Mouse (Mus musculus) cerebellum, postnatal 10 days (tissue): ENCODE measurements around the gene Vasp.
A peak's percentile ranks its signal among the peaks of the same experiment; 100 is the strongest.

Experiments
- DNase-seq, 2 experiments: peaks; one replicate each; pipeline ENCODE4 v3.0.0; 2021; ENCODE audit warnings: mixed read lengths in 2 of 2

Vasp gene

DNA sequence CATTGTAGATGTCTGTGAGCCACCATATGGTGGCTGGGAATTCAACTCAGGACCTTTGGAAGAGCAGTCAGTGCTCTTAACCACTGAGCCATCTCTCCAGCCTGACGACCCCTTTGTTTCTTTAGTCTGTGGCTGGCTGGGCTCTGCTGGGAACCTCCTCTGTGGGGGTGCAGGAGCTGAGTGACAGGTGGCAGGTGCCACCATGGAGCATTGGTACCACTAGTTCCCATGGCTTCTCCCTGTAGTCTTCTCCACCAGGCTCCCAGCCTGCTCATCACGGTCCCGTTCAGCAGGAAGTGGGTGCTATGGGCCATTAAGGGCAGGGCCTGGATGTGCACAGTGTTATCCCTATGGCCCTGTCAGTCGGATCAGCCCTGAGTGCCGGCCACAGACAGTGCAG, 37.0 kb downstream of the Vasp start:
- no peak for DNase-seq

DNA sequence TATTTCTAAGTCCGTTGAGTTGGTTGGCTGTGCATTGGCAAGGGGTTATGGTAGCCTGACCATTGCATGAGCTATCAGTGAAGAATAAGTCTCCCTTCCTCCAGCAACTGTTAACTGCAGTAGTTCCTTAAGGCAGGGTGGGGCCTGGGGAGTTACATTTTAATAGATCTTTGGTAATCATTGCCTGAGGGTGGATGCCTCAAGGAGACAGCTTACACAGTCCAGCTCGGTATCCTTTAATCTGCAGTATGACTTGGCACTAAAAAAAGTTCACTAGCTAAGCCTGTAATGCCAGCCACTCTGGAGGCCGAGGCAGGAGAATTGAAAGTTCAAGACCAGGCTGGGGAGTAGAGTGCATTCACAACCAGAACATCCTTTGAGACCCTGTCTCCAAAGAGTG, 39.8 kb downstream of the Vasp start:
- no peak for DNase-seq

DNA sequence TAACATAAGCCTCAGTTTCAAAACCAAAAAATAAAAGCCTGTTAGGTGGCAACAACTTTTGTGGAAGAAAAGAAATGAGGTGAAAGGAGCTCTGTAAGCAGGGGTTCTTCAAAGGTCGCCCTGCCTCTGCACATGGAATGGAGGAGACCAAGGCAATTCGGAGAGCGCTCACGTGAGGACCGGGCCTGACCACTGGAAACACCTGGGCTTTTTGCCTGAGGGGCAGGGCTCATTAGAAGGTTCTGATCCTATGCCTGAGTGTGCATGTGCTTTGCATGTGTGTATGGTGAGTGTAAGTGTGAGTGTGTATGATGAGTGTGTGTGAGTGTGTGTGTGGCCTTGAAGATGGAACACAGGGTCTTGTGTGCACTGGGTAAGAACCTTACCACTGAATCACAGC, 40.7 kb downstream of the Vasp start:
- DNase-seq, result no peak

DNA sequence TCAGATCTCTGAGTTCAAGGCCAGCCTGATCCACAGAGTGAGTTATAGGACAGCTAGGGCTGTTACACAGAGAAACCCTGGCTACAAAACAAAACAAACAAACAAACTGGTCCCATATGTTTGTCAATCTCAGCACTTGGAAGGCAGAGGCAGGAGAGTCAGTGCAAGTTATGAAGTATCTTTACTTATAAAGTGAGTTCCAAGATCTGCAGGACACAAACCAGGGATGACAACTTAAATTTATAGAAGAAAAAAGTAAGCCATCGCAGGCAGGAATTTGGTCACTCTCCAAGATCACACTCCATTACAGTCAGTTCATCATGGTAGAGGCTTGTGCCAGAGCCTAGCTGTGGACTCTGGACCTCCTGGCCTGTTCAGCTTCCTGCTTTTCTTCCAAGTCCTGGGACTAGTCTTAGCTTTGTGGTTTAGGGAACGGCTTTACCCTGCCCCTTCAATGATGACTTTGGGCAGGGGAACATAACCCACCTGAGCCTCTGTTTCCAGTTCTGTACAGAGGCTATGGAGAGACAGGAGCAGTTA, 41.5 kb downstream of the Vasp start:
- no peak for DNase-seq

DNA sequence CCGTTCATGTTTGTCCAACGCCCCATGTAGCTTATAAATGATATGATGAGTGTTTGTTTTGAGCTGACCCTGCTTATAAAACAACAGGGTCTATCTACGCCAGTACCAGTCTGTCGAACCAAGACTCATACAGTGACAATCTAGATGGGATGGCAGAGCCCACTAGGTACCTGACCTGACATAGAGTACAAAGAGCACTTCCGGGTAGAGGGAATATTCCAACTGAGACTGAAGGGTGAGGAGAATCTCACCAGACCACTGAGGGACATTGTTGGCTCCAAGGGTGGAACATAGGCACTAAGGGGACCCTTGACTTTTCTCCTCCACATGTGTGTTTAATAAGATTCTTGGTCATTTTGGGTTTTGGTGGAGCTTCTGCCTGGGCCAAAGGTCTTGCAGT, 42.2 kb downstream of the Vasp start:
- DNase-seq, result no peak

DNA sequence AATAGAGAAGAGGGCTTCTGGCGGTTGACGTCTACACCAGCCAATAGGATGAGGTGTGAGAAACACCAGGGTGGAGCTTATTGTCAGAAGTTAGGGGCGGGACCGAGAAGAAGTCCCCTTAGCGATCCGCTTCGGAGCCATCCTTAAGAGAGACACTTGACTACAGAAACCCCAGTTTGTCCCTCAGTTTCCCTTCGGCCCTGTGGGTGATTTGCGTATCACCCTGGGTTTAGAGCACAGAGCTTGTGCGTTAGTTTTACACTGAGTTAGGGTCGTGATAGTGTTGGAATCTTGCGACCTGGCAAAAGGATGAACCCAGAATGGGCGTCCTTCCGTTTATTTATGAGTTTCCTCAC, 42.8 kb downstream of the Vasp start:
- no peak for DNase-seq

DNA sequence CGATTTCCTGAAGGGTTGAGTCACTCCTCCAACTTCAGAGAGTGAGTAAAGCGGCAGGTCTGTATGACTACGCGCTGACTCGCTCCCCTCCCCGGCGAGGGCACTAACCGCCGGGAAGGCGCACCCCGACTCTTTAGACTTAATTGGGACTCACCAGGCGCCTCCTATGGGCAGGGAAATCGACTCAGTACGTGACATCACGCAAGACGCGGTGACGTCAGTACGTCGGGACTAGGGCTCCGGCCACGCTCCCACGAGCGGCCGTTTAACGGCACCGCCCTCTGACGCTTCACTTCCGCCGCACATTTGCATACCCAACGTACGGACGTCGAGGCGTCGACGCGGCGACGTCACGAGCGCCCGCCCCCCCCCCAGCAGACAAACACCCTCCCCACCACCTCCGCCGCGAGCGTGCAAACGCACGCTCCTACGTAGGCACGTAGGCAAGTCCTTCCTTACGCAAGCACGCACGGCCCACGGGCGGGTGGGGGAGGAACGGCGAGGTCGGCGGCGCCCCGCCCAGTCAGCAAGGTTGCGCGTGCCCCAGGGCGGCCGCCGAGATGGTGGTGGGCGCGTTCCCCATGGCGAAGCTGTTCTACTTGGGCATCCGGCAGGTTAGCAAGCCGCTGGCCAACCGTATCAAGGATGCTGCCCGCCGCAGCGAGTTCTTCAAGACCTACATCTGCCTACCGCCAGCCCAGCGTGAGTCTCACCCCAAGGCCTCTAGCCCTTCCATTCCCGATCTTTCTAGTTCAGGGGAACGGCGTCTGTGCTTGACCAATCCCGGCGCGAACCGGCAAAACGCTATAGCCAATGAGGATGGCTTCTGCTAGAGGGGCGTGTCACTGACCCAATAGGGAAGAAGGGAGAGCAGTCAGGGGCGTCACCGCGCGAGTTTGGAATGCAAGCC, 43.5 kb downstream of the Vasp start, which contains the start of gene Opa3:
Opa3 (plus strand) TSS at position 452 of the 910 bp plus-strand sequence.
- DNase-seq, result peak; percentile 99

DNA sequence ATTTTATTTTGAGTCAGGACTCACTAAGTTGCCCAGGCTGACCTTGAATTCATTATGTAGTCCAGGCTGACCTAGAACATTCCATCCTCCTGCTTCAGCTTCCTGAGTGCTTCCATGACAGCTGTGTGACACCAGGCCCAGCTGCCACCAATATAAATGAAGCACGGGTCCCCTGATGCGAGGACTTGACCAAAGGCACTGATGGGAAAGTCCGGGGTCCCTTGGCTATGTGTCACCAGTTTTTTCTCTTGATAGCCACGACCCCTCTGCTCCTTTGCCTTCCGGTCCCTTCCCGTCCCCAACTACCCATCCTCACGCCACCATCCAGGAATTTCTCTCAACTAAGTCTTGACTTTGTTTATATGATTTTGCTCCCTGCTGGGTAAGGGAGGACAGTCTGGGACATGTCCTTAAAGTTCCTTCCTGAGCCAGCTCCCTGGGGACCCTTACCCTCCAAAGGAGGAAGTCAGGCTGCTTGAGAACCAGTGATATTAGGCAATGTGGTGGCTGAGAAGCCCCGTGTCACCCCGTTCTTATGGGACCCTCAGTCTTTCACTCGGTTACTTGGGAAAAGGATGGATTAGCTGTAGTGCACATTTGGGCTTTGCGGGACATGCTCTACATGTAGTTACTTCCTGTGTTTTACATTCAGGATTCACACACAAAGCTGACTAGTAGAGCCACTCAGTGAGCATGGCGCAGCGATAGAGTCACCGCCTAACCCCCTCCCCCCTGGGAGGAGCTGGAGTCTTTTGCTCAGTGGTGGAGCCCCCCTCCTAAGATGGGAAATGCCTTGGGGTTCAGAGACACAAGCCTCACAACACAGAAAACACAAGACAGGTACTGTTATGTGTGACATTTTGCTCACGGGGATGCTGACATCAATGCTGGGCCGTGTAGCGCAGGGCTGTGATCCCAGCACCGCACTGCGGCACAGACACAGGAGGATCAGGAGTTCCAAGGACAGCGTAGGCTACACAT, 44.5 kb downstream of the Vasp start:
- peak; percentile 64 to 70 for DNase-seq

DNA sequence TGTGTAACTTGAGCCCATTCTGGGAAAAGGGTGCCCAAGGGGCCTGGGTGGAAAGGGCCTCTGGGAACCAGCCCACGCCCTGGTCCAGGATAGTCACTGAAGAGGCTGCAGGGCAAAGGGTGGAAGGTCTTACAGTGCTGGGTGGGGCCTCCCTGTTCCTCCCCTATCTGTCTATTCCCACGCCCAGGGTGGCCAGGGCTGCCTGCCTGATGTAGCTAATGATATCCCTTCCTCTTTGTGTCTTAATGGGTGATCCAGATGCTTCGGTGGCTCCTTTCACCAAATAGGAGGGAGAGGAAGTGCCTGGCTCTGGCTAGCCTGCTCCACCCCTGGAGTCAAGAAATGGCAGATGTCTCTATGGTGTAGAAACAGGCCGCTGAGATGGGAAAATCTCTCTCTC, 46.7 kb downstream of the Vasp start:
- no peak for DNase-seq

DNA sequence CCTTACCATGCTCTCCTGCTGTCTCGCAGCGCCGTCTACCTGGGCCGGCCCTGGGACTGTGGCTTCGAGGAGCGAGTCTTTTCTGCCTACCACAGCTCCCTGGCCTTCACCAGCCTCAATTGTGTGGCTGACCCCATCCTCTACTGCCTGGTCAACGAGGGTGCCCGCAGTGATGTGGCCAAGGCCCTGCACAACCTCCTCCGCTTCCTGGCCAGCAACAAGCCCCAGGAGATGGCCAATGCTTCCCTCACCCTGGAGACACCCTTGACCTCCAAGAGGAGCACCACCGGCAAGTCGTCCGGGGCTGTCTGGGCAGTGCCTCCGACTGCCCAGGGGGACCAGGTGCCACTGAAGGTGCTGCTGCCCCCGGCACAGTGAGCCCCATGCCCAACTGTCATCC, 48.7 kb downstream of the Vasp start:
- no peak for DNase-seq

DNA sequence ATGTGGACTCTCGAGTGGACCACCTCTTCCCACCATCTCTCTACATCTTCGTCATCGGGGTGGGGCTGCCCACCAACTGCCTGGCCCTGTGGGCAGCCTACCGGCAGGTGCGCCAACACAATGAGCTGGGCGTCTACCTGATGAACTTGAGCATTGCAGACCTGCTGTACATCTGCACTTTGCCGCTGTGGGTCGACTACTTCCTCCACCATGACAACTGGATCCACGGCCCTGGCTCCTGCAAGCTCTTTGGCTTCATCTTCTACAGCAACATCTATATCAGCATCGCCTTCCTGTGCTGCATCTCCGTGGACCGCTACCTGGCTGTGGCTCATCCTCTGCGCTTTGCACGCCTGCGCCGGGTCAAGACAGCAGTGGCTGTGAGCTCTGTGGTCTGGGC, 49.4 kb downstream of the Vasp start:
- DNase-seq, result no peak

DNA sequence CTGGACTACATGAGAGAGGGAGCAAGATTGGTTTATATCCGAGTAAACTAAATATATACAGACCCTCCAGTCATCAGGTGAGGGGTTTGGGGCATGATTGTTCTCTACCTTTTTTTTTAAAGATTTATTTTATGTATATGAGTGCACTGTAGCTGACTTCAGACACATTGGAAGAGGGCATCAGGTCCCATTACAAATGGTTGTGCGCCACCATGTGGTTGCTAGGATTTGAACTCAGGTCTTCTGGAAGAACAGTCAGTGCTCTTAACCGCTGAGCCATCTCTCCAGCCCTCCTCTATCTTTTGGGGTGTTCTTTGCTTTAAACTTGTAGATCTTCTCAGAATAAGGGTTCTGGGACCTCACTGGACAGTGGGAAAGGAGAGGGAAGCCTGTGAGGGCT, 51.6 kb downstream of the Vasp start:
- no peak for DNase-seq

DNA sequence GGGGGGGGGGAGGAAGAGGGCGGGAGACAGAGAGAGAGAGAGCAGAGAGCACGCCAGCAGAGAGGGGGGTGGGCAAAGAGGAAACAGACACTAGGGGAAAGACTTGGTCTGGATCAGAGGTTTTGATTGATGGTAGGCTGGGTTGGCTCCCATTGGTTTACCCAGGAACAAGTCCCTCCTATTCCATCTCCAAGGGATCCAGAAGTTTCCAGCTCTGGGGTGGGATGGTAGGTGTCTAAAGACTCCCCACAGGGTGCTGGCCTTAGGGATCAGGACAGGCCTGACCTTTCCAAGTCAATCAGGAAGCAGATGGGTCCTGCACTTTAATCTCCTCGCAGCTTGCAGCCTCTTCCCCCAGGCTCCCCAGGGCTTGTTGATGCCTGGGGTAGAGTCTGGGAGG, 53.7 kb downstream of the Vasp start:
- no peak for DNase-seq

DNA sequence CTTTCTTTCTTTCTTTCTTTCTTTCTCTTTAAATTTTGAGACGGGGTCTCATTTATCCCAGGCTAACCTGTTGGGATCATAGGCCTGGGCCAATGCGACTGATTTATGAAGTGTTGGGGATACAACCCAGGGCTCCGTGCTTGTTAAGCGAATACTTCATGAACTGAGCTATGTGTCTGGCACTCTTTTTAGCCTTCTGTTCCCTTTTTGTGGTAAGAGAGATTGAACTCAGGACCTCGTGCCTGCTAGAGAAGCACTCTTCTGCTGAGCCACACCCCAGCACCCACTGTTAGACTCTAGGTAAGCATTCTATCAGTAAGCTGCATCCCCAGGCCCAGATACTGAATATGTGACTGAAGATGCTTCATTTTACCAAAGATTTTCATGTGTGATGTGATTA, 54.1 kb downstream of the Vasp start:
- no peak for DNase-seq

DNA sequence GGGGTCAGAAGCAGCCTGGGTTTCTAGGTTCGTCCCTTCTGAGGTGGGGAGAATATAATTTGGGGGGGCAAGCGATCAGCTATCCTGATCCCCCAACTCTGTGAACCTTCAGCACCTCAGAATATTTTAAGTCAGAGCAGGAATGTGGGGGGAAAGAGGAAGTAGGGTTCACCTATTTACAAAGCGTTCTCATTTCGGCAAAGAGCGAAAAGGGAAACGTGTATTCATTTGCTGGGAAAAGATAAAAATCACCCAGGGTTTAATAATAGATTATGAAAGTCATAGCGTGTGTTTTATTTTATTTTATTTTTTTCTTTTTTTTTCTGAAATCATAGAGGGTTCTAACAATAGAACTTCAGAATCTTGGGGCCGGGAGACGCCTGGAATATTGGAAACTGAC, 56.7 kb downstream of the Vasp start:
- DNase-seq, result no peak

DNA sequence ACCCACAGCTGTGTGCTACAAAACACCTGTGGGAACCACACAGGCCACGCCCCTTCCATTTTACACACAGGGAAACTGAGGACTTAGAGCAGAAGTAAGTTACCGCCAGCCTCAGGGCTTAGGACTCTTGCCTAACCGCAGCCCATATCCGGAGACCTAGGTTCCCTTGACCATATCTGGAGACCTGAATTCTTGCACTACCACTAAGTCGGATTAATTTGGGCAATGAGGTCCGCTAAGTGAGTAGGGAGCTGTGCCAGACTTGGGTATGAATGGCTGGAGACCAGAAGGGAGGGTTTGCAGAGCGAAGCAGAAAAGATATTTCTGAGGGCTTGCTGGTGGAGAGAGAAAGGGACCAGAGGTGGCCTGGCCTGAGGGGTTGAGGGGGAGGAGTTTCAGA, 57.2 kb downstream of the Vasp start:
- DNase-seq, result no peak

DNA sequence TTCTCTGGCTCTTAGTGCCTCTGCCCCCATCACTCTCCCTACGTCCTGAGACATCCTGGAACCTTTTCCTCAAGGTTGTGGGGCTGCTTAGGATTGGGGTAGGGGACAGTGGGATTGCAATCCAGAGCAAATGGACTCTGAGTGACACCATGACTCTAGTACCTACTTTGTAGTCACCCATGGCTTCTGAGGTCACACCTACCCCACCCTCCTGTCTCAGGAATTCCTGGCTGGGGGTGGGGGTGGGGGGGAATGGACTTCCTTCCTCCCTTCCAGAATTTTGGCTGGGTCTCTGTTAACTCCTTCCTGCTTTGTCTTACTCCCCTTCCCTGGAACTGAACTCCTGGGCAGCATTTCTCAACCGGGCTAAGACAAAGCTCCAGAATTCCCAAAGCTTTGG, 58.2 kb downstream of the Vasp start:
- no peak for DNase-seq

DNA sequence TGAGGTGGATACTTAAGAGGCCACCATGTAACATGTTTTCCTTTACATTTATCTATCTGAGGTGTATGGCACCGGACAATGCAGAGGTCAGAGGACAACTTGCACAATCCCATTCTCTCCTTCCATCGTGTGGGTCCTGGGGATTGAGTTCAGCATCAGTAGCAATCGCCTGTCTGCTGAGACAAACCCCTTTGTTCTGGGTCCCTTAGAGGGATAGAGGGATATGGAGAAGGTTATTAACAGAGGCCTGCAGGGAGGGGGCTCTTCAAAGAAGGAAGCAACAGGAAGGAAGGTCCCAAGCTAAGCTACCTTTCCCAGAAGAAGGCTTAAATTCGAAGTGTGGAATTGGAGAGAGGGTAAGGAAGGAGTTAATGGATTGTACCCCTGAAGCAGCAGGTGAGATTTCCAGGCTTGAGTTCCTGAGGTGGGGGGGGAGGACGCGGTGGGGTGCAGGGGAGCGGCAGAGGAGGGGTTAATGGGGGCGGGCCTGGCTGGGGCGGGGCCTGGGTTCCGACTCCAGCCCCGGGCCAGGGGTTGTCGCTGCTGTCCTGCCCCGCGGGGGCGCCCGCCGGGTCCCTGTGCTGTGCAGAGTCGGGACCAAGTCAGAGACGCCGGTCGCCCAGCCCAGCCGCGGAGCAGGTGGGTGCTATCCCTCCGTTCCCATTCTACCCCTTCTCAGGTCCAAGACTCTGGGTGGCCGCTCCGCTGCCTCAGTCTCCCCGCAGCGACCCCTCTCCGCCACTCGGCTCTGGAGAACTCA, 59.4 kb downstream of the Vasp start, which contains the start of gene Gpr4:
Gpr4 (plus strand) TSS at position 543 of the 760 bp plus-strand sequence.
- peak; percentile 36 to 54 for DNase-seq

DNA sequence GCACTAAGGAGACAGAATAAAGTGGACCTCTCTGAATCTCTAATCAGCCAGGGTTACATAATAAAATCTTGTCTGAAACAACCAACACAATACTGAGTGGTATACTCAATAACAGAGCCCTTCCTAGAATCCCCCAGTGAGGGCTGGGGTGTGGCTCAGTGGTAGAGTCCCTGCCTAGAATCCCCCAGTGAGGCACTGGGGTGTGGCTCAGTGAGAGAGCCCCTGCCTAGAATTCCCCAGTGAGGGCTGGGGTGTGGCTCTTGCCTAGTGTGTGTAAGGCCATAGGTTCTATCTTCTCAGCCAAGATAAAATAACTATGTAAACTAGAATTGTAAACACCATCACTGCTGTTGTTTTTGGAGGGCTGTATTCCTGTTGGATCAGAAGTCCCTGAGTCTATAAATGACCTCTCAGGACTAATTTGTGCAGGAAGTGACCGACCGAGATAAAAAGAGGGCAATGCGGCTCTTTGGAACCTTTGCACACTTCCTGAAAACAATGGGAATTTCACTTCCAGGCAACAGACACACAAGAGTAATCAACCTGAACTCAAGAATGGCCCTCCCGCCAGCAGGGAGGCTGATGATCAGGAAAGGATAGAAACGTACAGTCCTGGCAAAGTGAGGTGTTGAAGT, 60.5 kb downstream of the Vasp start:
- no peak for DNase-seq

DNA sequence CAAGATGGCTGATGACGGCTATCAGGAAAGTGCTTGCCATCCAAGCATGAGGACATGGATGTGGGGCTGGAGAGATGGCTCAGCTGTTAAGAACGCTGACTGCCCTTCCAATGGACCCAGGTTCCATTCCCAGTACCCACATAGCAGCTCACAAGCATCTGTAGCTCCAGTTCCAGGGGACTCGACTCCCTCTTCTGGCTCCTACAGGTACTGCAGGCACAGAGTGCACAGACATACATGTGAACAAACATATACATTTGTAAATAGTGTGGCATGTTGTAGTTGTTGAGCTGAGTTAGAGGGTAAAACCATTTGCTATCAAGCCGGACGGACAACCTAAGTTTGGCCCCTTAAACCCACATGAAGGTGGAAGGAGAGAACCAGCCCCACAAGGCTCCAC, 61.6 kb downstream of the Vasp start:
- no peak for DNase-seq

DNA sequence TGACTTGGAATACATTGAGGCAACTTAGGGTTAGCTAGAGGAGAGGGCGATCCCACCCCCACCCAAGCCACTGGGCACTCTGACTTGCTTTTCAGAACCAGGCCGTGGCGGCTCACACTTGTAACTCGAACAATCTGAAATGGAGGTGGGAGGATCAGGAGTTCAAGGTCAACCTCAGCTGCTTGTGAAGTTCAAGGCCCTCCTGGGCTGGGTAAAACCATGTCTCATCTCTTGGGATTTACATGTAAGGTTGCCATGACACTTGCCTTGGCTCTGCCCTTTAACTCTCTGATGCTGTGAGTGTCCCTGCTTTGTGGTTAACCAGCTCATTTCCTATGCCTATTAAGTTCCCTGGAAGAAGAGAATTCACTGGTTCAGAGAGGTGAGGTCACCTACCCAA, 62.1 kb downstream of the Vasp start:
- no peak for DNase-seq

DNA sequence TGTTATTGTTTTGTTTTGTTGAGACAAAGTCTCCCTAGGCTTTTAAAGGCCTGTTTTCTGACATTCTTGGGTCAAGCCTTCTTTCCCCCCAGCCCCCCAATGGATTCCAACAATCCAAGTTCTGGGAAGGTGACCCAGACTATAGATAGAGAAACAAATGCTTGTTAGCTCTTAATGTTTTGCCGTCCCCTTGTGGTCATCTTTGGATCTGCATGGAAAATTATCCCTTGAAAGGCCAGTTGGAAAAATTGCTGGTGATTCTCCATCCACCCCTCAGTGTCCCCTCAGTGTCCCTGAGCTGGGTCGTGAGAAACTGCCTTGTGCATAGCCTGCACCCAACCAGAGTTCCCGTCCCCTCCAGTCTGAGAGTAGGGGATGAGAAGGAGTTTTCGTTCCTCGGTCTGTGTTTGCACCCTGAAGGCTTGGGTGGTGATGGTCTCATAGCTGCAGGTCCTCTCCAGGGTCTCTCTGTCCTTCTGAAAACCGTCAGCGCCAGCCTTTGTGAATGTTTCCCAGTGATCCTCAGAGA, 62.6 kb downstream of the Vasp start:
- DNase-seq, result peak; percentile 81 to 87
